Mouse (Mus musculus) E14TG2a.4 (cell line): Measurements from ENCODE around the gene Zbtb20.

Experiments used
- H3K27me3 ChIP-seq: 2 replicates; pipeline ENCODE4 v1.6.1; 2014; ENCODE audit warnings: low read length, control low read depth; ENCODE audit not compliant: insufficient read depth
- H3K36me3 ChIP-seq: 2 replicates; pipeline ENCODE4 v1.6.1; 2014; ENCODE audit warnings: low read length, control low read depth; ENCODE audit not compliant: insufficient read depth
- H3K4me1 ChIP-seq: replicated peaks from 2 replicates; pipeline ENCODE4 v1.6.1; 2014; ENCODE audit warnings: low read depth, low read length, control low read depth
- H3K4me3 ChIP-seq: replicated peaks from 2 replicates; pipeline ENCODE4 v1.5.1; 2014; ENCODE audit warnings: mild to moderate bottlenecking, low read length
- H3K9me3 ChIP-seq: 2 replicates; pipeline ENCODE4 v1.6.1; 2014; ENCODE audit warnings: low read length, control low read depth
- CTCF ChIP-seq: conservative IDR thresholded peaks from 2 replicates; pipeline ENCODE4 v1.5.1; 2014; ENCODE audit warnings: low read length
- NANOG ChIP-seq: IDR thresholded peaks from 2 replicates; pipeline ENCODE4 v1.6.1; 2014; ENCODE audit warnings: borderline replicate concordance, low read length, mixed read lengths
- POU5F1 ChIP-seq: IDR thresholded peaks from 2 replicates; pipeline ENCODE4 v1.6.1; 2014; ENCODE audit warnings: low read length, borderline replicate concordance

Zbtb20 gene

DNA sequence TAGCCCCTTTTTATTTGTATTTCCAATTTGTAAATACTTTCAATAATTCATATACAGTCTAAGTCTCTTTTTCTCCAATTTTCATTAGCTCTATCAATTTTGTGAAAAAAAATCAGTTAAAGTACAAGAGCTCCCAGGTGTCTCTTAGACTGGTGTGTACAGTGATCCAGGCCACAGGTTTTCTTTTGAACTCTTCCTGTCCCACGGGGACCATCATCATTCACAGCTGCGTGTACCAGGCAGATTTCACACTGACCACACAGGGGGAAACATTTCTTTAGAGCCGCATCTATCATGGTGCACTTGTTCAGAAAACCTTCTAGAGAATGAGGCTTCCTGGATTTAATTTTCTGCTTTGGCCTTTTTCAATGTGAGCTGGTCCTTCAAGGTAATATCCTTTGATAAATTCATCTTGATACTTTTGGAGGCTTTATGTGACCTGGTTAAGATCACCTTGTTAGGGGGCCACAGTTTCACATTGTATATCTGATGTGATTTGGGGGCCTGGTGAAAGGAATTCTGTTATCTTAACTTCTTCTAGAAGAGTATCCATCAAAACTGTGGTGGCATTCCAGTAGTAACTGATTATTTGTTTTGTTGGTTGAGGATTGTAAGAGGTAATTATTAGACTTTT lies 586.2 kb downstream of the Zbtb20 start:
- no peaks in the 10 kb centered on the region for H3K36me3 ChIP-seq
- no peak overlapping the region for H3K4me3 ChIP-seq
- H3K9me3 ChIP-seq = no peaks in the 10 kb centered on the region
- TF ChIP-seq POU5F1 (no peak), NANOG (no peak), CTCF (no peak)
- no peaks in the 10 kb centered on the region for H3K27me3 ChIP-seq
- peaks cover 18% of the 10 kb centered on the region for H3K4me1 ChIP-seq

DNA sequence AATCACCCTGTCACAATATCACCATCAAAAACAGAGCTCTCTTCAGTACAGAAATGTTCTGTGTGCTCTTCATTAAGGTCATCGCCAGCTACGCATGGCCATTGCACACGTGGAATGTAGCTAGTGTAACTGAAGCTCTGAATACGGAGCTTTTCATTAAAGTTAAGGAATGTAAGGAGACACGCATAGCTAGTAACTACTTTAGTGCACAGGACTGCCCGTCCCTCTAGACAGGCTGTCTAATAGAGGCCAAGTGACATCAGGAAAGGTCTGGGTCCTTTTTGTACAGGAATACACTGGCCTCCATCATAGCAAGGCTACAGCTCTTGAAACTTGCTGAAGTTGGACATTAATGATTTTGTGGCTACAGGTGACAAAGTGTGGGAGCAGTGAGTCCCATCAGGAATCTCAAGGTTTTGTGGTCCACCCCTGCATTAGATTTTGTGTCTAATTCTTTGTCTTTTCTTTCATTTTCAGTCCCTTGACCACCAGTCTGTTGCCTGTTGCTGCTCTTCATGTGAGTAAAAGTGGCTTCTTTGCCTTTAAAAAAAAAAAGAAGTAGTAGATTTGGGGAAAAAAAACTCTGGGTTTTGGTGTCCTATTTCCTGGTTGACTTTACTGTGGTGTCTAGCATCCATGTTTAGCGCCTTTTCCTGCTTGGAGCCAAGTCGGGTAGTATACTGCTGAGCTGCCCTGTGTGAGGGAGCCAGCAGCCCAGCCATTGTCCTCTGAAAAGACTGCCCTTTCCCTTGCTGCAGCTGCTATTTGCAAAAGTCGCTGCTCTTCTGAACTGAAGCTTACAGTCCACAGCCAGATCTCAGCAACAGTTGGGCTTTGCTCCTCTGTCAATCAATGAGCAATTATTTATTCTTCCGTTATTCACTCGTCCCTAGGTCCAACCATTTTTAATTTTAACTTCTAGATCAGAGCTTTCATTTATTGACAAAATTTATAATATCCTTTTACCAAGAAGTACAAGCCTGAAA lies 587.1 kb downstream of the Zbtb20 start:
- no peaks in the 10 kb centered on the region for H3K27me3 ChIP-seq
- no peak overlapping the region for H3K4me3 ChIP-seq
- TF ChIP-seq CTCF (no peak), POU5F1 (no peak), NANOG (no peak)
- H3K36me3 ChIP-seq = no peaks in the 10 kb centered on the region
- peaks cover 18% of the 10 kb centered on the region for H3K4me1 ChIP-seq
- H3K9me3 ChIP-seq = no peaks in the 10 kb centered on the region

DNA sequence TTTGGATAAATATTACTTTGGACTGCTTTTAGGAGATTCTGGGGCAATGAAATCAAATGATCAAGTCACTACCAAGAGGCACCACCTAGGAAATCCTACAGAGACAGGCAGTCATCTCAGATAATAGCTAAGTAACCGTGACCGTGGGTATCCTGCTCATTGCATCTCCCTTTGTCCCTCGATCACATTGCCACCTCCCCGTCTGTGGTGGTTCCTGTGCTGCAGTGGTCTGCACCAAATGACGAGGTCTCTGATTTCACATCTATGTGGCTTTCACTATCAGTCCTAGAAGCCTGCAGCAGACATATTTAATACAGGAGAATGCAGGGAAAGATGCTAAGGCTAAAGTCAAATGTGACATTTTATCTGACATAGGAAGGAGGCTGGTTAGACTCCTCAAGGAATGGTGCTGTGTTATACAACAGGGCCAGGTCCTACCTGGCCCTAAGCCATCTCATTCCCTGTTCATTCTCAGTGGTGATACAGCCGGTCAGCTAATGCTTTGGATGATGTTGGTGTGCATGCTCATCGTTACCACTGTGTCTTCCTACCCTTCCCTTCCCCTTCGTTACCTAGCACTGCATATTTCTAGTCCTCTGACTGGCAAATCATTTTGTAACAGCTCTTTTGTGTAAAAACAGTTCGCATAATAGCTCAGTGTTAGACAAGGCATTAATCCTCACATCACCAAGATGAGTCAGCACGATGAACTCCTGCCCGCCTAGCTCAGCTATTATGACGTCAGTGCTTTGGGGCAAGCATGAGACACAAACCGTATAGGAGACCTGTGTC lies 588.2 kb downstream of the Zbtb20 start:
- Histone ChIP-seq H3K4me3 (no peak overlapping the region), H3K4me1 (peaks cover 18% of the 10 kb centered on the region), H3K36me3 (no peaks in the 10 kb centered on the region), H3K27me3 (no peaks in the 10 kb centered on the region), H3K9me3 (no peaks in the 10 kb centered on the region)
- TF ChIP-seq NANOG (no peak), CTCF (no peak), POU5F1 (no peak)

DNA sequence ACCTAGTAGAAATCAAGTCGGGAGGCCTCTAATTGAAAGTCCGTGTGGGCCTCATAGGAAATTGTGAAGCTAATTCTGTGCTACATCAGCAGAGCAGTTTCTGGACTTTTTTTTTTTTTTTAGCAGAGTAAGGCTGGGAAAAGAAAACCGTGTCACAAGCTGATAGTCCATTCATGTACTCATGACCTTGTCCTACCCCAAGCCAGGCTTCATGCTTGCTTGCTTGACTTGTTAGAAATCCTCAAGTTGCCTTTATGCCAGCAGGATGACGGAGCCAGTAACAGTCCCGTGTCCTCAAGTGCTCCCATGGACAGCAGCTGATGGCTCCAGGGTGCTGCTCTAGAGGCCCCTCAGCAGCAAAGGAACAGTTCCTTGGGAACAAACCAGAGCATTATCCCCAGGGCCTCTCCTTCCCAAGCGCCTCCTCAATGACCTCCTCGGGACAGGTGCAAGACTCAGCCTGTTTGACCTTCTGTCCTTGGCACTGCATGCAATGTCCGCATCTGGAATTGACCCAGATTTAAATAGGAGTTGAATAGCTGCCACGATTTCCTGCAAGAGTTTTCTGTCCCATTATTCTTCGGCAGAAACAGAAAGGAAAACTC lies 588.9 kb downstream of the Zbtb20 start:
- H3K36me3 ChIP-seq = no peaks in the 10 kb centered on the region
- TF ChIP-seq POU5F1 = no peak
- no peak for TF ChIP-seq CTCF
- no peak for TF ChIP-seq NANOG
- H3K27me3 ChIP-seq = no peaks in the 10 kb centered on the region
- H3K4me3 ChIP-seq = no peak overlapping the region
- peaks cover 18% of the 10 kb centered on the region for H3K4me1 ChIP-seq
- no peaks in the 10 kb centered on the region for H3K9me3 ChIP-seq

DNA sequence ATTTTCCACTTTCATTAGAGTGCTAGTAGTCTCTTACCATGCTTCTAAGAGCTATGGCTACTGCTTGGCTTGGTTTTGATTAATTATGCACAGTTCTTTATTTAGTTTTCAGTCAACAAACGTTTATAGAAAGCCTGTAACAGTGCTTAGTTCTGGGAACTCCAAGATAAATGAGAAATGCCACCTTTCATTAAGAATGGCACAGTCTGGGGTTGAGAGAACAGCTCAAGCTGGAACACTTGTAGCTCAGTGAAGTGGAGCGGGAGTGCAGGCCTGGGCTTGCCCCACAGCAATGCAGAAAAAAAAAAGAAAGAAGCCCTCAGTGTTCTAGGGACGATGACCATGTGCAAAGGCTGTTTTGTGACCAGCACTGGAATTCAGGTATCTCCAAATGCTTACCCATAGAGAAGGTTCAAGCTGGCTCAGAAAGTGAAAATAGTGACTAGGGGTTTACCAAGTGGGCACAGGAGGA lies 589.7 kb downstream of the Zbtb20 start:
- peaks cover 18% of the 10 kb centered on the region for H3K4me1 ChIP-seq
- no peak overlapping the region for H3K4me3 ChIP-seq
- no peak for TF ChIP-seq NANOG
- no peak for TF ChIP-seq CTCF
- TF ChIP-seq POU5F1 = no peak
- no peaks in the 10 kb centered on the region for H3K27me3 ChIP-seq
- no peaks in the 10 kb centered on the region for H3K9me3 ChIP-seq
- no peaks in the 10 kb centered on the region for H3K36me3 ChIP-seq

DNA sequence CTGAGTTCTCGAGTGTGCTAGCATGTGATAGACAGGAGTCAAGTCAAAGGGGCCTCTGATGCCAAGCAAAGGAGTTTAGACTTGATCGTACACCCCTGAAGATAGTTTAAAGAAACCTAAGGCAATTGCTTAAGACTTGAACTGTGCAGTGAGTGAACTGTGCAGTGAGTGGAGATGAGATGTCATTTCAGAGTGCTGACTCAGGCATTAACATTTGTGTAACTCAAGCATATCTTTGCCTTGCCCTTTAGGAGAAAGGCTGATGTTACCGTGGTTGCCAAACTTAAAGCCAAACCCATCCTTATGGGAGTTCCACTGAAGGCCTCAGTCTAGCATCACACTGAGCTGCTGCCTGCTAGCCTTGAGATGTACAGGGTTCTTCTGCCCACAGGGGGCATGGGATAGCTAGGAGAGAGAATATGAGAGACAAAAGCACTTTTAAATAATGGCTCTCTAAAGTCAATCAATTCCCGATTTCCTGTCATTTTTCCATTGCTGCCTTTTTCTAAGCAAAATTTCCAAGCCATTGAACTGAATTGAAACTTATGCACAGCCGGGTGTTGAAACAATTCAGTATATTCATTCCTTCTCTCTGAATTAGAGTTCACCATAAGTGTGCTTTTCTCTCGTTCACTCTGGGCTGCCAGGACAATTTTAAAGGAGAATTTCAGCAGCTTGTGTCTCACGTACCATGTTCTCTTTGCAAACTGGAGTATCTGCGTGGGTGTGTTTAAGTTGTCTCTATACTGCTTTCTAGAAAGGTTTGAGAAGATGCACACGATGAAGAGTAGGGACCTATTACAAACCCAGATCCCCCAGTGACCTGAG lies 590.5 kb downstream of the Zbtb20 start:
- Histone ChIP-seq H3K27me3 (no peaks in the 10 kb centered on the region), H3K4me3 (no peak overlapping the region), H3K9me3 (no peaks in the 10 kb centered on the region), H3K4me1 (peaks cover 18% of the 10 kb centered on the region), H3K36me3 (no peaks in the 10 kb centered on the region)
- TF ChIP-seq CTCF (no peak), POU5F1 (no peak), NANOG (no peak)

DNA sequence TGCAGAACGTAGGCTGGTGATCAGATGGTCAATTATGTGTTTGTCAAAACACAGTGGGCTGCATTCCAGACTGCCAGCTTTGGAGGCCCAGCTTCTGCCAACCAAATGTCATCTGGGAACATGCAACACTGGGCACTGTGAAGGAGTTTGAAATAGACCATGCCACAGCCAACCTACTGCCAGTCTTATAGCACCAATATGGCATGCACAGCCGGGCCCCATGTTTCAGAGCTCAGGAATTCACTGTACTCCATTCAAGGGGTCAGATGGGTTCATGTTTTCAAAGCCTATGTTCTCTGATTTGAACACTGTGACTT lies 591.0 kb downstream of the Zbtb20 start:
- H3K4me1 ChIP-seq = peaks cover 18% of the 10 kb centered on the region
- TF ChIP-seq POU5F1 (no peak), CTCF (no peak), NANOG (no peak)
- H3K27me3 ChIP-seq = no peaks in the 10 kb centered on the region
- no peak overlapping the region for H3K4me3 ChIP-seq
- H3K36me3 ChIP-seq = no peaks in the 10 kb centered on the region
- H3K9me3 ChIP-seq = no peaks in the 10 kb centered on the region
